Comparison of ENCODE assay signal across 16 mouse cellular contexts in the genomic region with DNA sequence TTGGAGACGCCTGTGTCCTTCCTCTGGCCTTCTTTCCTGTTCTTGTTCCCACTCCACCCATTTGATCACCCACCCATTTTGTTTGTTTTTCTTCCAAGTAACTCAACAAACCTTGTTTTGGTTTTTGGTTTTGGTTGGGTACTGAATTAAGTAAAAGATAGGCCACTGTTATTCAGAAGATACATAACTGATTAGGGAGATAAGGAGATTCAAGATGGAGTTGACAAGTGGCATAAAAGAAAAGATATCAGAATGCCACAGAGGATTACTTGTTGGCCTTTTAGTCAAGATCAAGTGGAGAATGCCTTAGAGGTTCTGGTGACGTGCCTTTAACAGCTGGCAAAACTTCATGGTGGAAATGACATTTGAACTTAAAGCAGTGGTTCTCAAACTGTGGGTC. TPM values are rescaled to one million over a fixed set of nuclear protein-coding genes. Genes with fewer than 3 reads are reported as not detected.
A peak's percentile ranks its signal among the peaks of the same experiment; 100 is the strongest.
DNase-seq lines count a peak whose midpoint lies in the region; ATAC-seq and TF ChIP-seq lines count a peak whose summit lies in the region.
"Had no signal": no experiment of that assay in that cellular context is flagged by ENCODE, and none has a peak within 500 bp of the region (broad histone marks: within the 10 kb centered on the region; RNA-seq: fewer than 3 reads in every experiment).

No protein-coding gene starts in this region.

- DNase-seq in heart, embryonic 10.5 days (ENCODE audit: low spot score) = no peak
- DNase-seq in lung, postnatal 10 days = no peak
- no peak for DNase-seq in embryonic facial prominence, embryonic 10.5 days (ENCODE audit: low spot score)
- no peak for DNase-seq in liver, postnatal 0 days
- DNase-seq in MN1 (ENCODE audit: low spot score) = no peak
- DNase-seq: cerebellum, adult 9-11 months; gastrocnemius, postnatal 25 days; right cerebral cortex, postnatal 14 days; thymus, postnatal 36 days had no signal

- no peak overlapping the region for H3K27ac ChIP-seq in heart, embryonic 15.5 days
- H3K27ac ChIP-seq in heart, embryonic 10.5 days = no peak overlapping the region
- no peak overlapping the region for H3K27ac ChIP-seq in lung, embryonic 16.5 days (ENCODE audit: low read length)
- H3K27ac ChIP-seq in embryonic facial prominence, embryonic 10.5 days (replicated peaks) = no peak overlapping the region
- peak overlapping the region; percentile 67; the same call in 1 of the 2 replicates for H3K27ac ChIP-seq in liver, postnatal 0 days (ENCODE audit: low read depth)
- H3K27ac ChIP-seq in forebrain, embryonic 12.5 days = no peak overlapping the region
- H3K27ac ChIP-seq: midbrain, embryonic 15.5 days had no signal

- ATAC-seq in heart, embryonic 15.5 days (replicated peaks; ENCODE audit: insufficient number of reproducible peaks, insufficient read depth, low FRiP score, low read depth) = no peak
- no peak for ATAC-seq in lung, embryonic 16.5 days (ENCODE audit: low read depth)
- no peak for ATAC-seq in liver, postnatal 0 days
- ATAC-seq in forebrain, embryonic 12.5 days (ENCODE audit: low FRiP score) = no peak
- ATAC-seq: forebrain, embryonic 16.5 days; inflammation-experienced regulatory T-cells, adult 6 months; midbrain, embryonic 15.5 days; Patski had no signal

- H3K9me3 ChIP-seq in heart, embryonic 15.5 days (replicated peaks) = no peaks in the 10 kb centered on the region
- no peaks in the 10 kb centered on the region for H3K9me3 ChIP-seq in heart, embryonic 10.5 days
- H3K9me3 ChIP-seq in lung, embryonic 16.5 days (ENCODE audit: control insufficient read depth, low read length) = no peaks in the 10 kb centered on the region
- no peaks in the 10 kb centered on the region for H3K9me3 ChIP-seq in embryonic facial prominence, embryonic 10.5 days
- H3K9me3 ChIP-seq in liver, postnatal 0 days (ENCODE audit: low read length) = no peaks in the 10 kb centered on the region
- H3K9me3 ChIP-seq in forebrain, embryonic 12.5 days = no peaks in the 10 kb centered on the region
- H3K9me3 ChIP-seq: midbrain, embryonic 15.5 days had no signal

- peaks cover 24% of the 10 kb centered on the region for H3K4me1 ChIP-seq in heart, embryonic 15.5 days (replicated peaks)
- peaks cover 19% of the 10 kb centered on the region for H3K4me1 ChIP-seq in heart, embryonic 10.5 days
- H3K4me1 ChIP-seq in lung, embryonic 16.5 days (replicated peaks; ENCODE audit: control insufficient read depth, insufficient read depth, low read length) = peaks cover 21% of the 10 kb centered on the region
- peaks cover 36% of the 10 kb centered on the region for H3K4me1 ChIP-seq in embryonic facial prominence, embryonic 10.5 days
- H3K4me1 ChIP-seq in liver, postnatal 0 days (ENCODE audit: insufficient read depth) = peaks cover 36% of the 10 kb centered on the region
- H3K4me1 ChIP-seq in forebrain, embryonic 12.5 days = peaks cover 30% of the 10 kb centered on the region

- H3K4me2 ChIP-seq in heart, embryonic 15.5 days = peak overlapping the region; percentile 68; the same call in 1 of the 2 replicates
- H3K4me2 ChIP-seq in lung, embryonic 16.5 days (ENCODE audit: low read depth, low read length) = peak overlapping the region; percentile 64
- H3K4me2 ChIP-seq in liver, postnatal 0 days (ENCODE audit: low read depth, low read length) = peak overlapping the region; percentile 95
- no peak overlapping the region for H3K4me2 ChIP-seq in forebrain, embryonic 12.5 days

- H3K9ac ChIP-seq in heart, embryonic 15.5 days = no peak overlapping the region
- no peak overlapping the region for H3K9ac ChIP-seq in lung, embryonic 16.5 days (ENCODE audit: low read length)
- peak overlapping the region; percentile 85 for H3K9ac ChIP-seq in liver, postnatal 0 days (replicated peaks)
- no peak overlapping the region for H3K9ac ChIP-seq in forebrain, embryonic 12.5 days
- H3K9ac ChIP-seq: midbrain, embryonic 15.5 days had no signal

- no peaks in the 10 kb centered on the region for H3K36me3 ChIP-seq in heart, embryonic 15.5 days
- no peaks in the 10 kb centered on the region for H3K36me3 ChIP-seq in heart, embryonic 10.5 days
- H3K36me3 ChIP-seq in lung, embryonic 16.5 days (ENCODE audit: control insufficient read depth, insufficient read depth, low read length) = no peaks in the 10 kb centered on the region
- peaks cover 11% of the 10 kb centered on the region for H3K36me3 ChIP-seq in embryonic facial prominence, embryonic 10.5 days (replicated peaks)
- no peaks in the 10 kb centered on the region; the same call in 1 of the 2 replicates for H3K36me3 ChIP-seq in liver, postnatal 0 days (replicated peaks; ENCODE audit: insufficient read depth, low read length)
- no peaks in the 10 kb centered on the region for H3K36me3 ChIP-seq in forebrain, embryonic 12.5 days (replicated peaks)
- H3K36me3 ChIP-seq: midbrain, embryonic 15.5 days had no signal

- no peak for TF ChIP-seq CTCF in liver, postnatal 0 days (IDR thresholded peaks at IDR 0.05; ENCODE audit: low read depth)

- no peaks in the 10 kb centered on the region for H3K27me3 ChIP-seq in heart, embryonic 15.5 days
- H3K27me3 ChIP-seq in heart, embryonic 10.5 days (ENCODE audit: insufficient read depth, poor library complexity, severe bottlenecking) = no peaks in the 10 kb centered on the region
- no peaks in the 10 kb centered on the region for H3K27me3 ChIP-seq in lung, embryonic 16.5 days (ENCODE audit: control insufficient read depth, insufficient read depth, low read depth, low read length)
- H3K27me3 ChIP-seq in embryonic facial prominence, embryonic 10.5 days (replicated peaks; ENCODE audit: low read depth, poor library complexity, severe bottlenecking) = no peaks in the 10 kb centered on the region
- no peaks in the 10 kb centered on the region for H3K27me3 ChIP-seq in liver, postnatal 0 days (ENCODE audit: insufficient read depth, low read length)
- H3K27me3 ChIP-seq in forebrain, embryonic 12.5 days = no peaks in the 10 kb centered on the region
- H3K27me3 ChIP-seq: midbrain, embryonic 15.5 days; Patski had no signal

- TF ChIP-seq EP300 in liver, postnatal 0 days (IDR thresholded peaks at IDR 0.05; ENCODE audit: low read depth) = no peak

- 49% methylated on average over 2 of the region's 2 CpGs for WGBS in heart, embryonic 15.5 days
- 54% methylated on average over 2 of the region's 2 CpGs for WGBS in heart, embryonic 10.5 days
- 42% methylated on average over 2 of the region's 2 CpGs for WGBS in lung, embryonic 16.5 days
- 72% methylated on average over 2 of the region's 2 CpGs for WGBS in embryonic facial prominence, embryonic 10.5 days
- 56% methylated on average over 2 of the region's 2 CpGs for WGBS in liver, postnatal 0 days (ENCODE audit: insufficient replicate concordance)
- WGBS in forebrain, embryonic 12.5 days = 73% methylated on average over 2 of the region's 2 CpGs

- H3K4me3 ChIP-seq in heart, embryonic 15.5 days = 0 out of 2 replicates have a peak overlapping the region, but pooled peaks have one; percentile 66
- no peak overlapping the region for H3K4me3 ChIP-seq in heart, embryonic 10.5 days
- H3K4me3 ChIP-seq in lung, embryonic 16.5 days (ENCODE audit: low read length) = no peak overlapping the region
- peak overlapping the region; percentile 94; the same call in 1 of the 2 replicates for H3K4me3 ChIP-seq in embryonic facial prominence, embryonic 10.5 days
- peak overlapping the region; percentile 85 for H3K4me3 ChIP-seq in liver, postnatal 0 days (ENCODE audit: low read depth, low read length)
- H3K4me3 ChIP-seq in forebrain, embryonic 12.5 days (replicated peaks) = no peak overlapping the region

RNA-seq across cellular contexts. Expression of gene Cops7b, which starts 1.0 kb away (rescaled TPM):
- 21.7 and 25.3 TPM in 2 replicates for polyA plus RNA-seq in heart, embryonic 15.5 days (2015; fragmentation: Nextera tagmentation; extraction: Ambion mirVana)
- 41.3 and 45.9 TPM in 2 replicates for polyA plus RNA-seq in heart, embryonic 10.5 days (2016; fragmentation: Nextera tagmentation; extraction: Ambion mirVana)
- polyA plus RNA-seq in lung, embryonic 16.5 days (2015; fragmentation: Nextera tagmentation; extraction: Ambion mirVana) = 34.1 and 35.1 TPM in 2 replicates
- polyA plus RNA-seq in embryonic facial prominence, embryonic 10.5 days (2016; fragmentation: Nextera tagmentation; extraction: Ambion mirVana) = 74.1 and 75.7 TPM in 2 replicates
- polyA plus RNA-seq in liver, postnatal 0 days (2015; fragmentation: Nextera tagmentation; extraction: Ambion mirVana) = 8.5 and 9.8 TPM in 2 replicates
- 59.9 and 64.6 TPM in 2 replicates for polyA plus RNA-seq in forebrain, embryonic 12.5 days (2016; fragmentation: Nextera tagmentation; extraction: Ambion mirVana)

RNA-seq across cellular contexts. Expression of gene Pde6d, which starts 1.3 kb away (rescaled TPM):
- polyA plus RNA-seq in heart, embryonic 15.5 days (2015; fragmentation: Nextera tagmentation; extraction: Ambion mirVana) = 61.6 and 73.0 TPM in 2 replicates
- polyA plus RNA-seq in heart, embryonic 10.5 days (2016; fragmentation: Nextera tagmentation; extraction: Ambion mirVana) = 69.7 and 73.6 TPM in 2 replicates
- 46.9 and 50.2 TPM in 2 replicates for polyA plus RNA-seq in lung, embryonic 16.5 days (2015; fragmentation: Nextera tagmentation; extraction: Ambion mirVana)
- 60.8 and 61.2 TPM in 2 replicates for polyA plus RNA-seq in embryonic facial prominence, embryonic 10.5 days (2016; fragmentation: Nextera tagmentation; extraction: Ambion mirVana)
- 25.2 and 29.6 TPM in 2 replicates for polyA plus RNA-seq in liver, postnatal 0 days (2015; fragmentation: Nextera tagmentation; extraction: Ambion mirVana)
- 91.7 TPM in 2 replicates for polyA plus RNA-seq in forebrain, embryonic 12.5 days (2016; fragmentation: Nextera tagmentation; extraction: Ambion mirVana)

RNA-seq across cellular contexts. Expression of gene Ptma, which starts 57.2 kb away (rescaled TPM):
- 791 and 881 TPM in 2 replicates for polyA plus RNA-seq in heart, embryonic 15.5 days (2015; fragmentation: Nextera tagmentation; extraction: Ambion mirVana)
- 1,013 and 1,650 TPM in 2 replicates for polyA plus RNA-seq in heart, embryonic 10.5 days (2016; fragmentation: Nextera tagmentation; extraction: Ambion mirVana)
- 2,358 and 2,609 TPM in 2 replicates for polyA plus RNA-seq in lung, embryonic 16.5 days (2015; fragmentation: Nextera tagmentation; extraction: Ambion mirVana)
- 3,352 and 3,592 TPM in 2 replicates for polyA plus RNA-seq in embryonic facial prominence, embryonic 10.5 days (2016; fragmentation: Nextera tagmentation; extraction: Ambion mirVana)
- polyA plus RNA-seq in liver, postnatal 0 days (2015; fragmentation: Nextera tagmentation; extraction: Ambion mirVana) = 750 and 799 TPM in 2 replicates
- 3,257 and 3,328 TPM in 2 replicates for polyA plus RNA-seq in forebrain, embryonic 12.5 days (2016; fragmentation: Nextera tagmentation; extraction: Ambion mirVana)

Comparison
In these comparisons a context has a peak if more than half of its experiments do, and no peak if none do; other contexts are left out.
1. H3K4me3 ChIP-seq: peak in heart, embryonic 15.5 days (single experiment), embryonic facial prominence, embryonic 10.5 days (single experiment) and liver, postnatal 0 days (single experiment); none in heart, embryonic 10.5 days (single experiment), lung, embryonic 16.5 days (single experiment) and forebrain, embryonic 12.5 days (single experiment).